24 mouse cellular contexts compared by ENCODE assay signal in the genomic region with DNA sequence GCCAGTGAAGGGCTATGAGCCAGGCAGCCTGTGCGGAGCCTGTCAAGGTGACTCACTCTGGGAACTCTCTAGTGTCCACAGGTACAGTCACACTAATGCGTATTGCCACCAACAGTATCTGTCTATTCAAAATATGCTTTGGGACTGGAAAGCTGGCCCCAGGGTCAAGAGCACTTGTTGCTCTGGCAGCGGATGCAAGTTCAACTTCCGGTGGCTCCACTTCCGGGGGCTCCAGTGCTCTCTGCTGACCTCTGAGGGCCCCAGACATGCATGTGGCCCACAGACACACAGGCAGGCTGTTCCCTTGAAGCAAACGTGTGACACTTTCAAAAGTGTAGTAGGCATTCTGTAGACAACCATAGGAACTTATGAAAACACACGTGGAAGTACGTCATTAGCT. TPM values are rescaled to one million over a fixed set of nuclear protein-coding genes. Genes with fewer than 3 reads are reported as not detected.
"Had no signal": no experiment of that assay in that cellular context is flagged by ENCODE, and none has a peak within 500 bp of the region (broad histone marks: within the 10 kb centered on the region; RNA-seq: fewer than 3 reads in every experiment).

No protein-coding gene starts in this region.

- H3K4me2 ChIP-seq: kidney, embryonic 15.5 days; limb, embryonic 12.5 days; limb, embryonic 15.5 days; liver, embryonic 11.5 days; lung, embryonic 14.5 days; midbrain, embryonic 12.5 days; midbrain, embryonic 15.5 days; neural tube, embryonic 13.5 days; stomach, embryonic 15.5 days had no signal

- H3K36me3 ChIP-seq: kidney, embryonic 15.5 days; limb, embryonic 12.5 days; limb, embryonic 15.5 days; midbrain, embryonic 12.5 days; midbrain, embryonic 15.5 days; neural tube, embryonic 13.5 days; stomach, embryonic 15.5 days had no signal

- H3K27ac ChIP-seq: kidney, embryonic 15.5 days; limb, embryonic 12.5 days; limb, embryonic 15.5 days; liver, embryonic 14.5 days; macrophage; midbrain, embryonic 12.5 days; midbrain, embryonic 15.5 days; neural tube, embryonic 13.5 days; stomach, embryonic 15.5 days had no signal

- H3K4me1 ChIP-seq: kidney, embryonic 15.5 days; limb, embryonic 12.5 days; limb, embryonic 15.5 days; midbrain, embryonic 12.5 days; midbrain, embryonic 15.5 days; neural tube, embryonic 13.5 days; stomach, embryonic 15.5 days had no signal

- H3K4me3 ChIP-seq: kidney, embryonic 15.5 days; limb, embryonic 12.5 days; limb, embryonic 15.5 days; midbrain, embryonic 12.5 days; midbrain, embryonic 15.5 days; neural tube, embryonic 13.5 days; stomach, embryonic 15.5 days had no signal

- H3K27me3 ChIP-seq: kidney, embryonic 15.5 days; limb, embryonic 12.5 days; limb, embryonic 15.5 days; midbrain, embryonic 12.5 days; midbrain, embryonic 15.5 days; neural tube, embryonic 13.5 days; stomach, embryonic 15.5 days had no signal

- DNase-seq: kidney, postnatal 10 days; kidney, postnatal 4 days; left cerebral cortex, postnatal 4 days; liver, postnatal 0 days; lung, embryonic 14.5 days; retina, postnatal 1 day; right cerebral cortex, postnatal 25 days; spleen, adult 18-20 months; thymus, adult 2 months; thymus, postnatal 14 days; thymus, postnatal 4 days had no signal

- ATAC-seq: liver, postnatal 0 days; lung, postnatal 0 days; midbrain, embryonic 15.5 days had no signal

- H3K9ac ChIP-seq: kidney, embryonic 15.5 days; limb, embryonic 12.5 days; limb, embryonic 15.5 days; liver, embryonic 14.5 days; liver, postnatal 0 days; lung, embryonic 14.5 days; midbrain, embryonic 12.5 days; midbrain, embryonic 15.5 days; neural tube, embryonic 13.5 days; stomach, embryonic 15.5 days had no signal

- H3K9me3 ChIP-seq: kidney, embryonic 15.5 days; limb, embryonic 12.5 days; limb, embryonic 15.5 days; midbrain, embryonic 12.5 days; midbrain, embryonic 15.5 days; neural tube, embryonic 13.5 days; stomach, embryonic 15.5 days had no signal

RNA-seq across cellular contexts. Expression of gene Mypn, which starts 2.2 kb away (rescaled TPM):
- total RNA-seq: megakaryocyte, adult 5-6 weeks; neutrophil, adult 5-6 weeks had no signal
- polyA plus RNA-seq: macrophage had no signal
